Mouse (Mus musculus) spleen, adult 2 months (tissue): ENCODE measurements around the gene St6galnac3. TPM values are rescaled to one million over a fixed set of nuclear protein-coding genes. Genes with fewer than 3 reads are reported as not detected.

Experiments used
- DNase-seq, 2 experiments: peaks; one replicate each; pipeline versions ENCODE4 v3.0.0 to v3.0.0-alpha.2; 2012 to 2021; ENCODE audit warnings: low spot score in 2 of 2, low read depth in 1 of 2
- H3K27ac ChIP-seq: fragments of 200-500 bp; 2 replicates; pipeline ENCODE4 v1.5.1; 2012; ENCODE audit warnings: low read length, inconsistent platforms; ENCODE audit not compliant: insufficient read depth
- H3K27me3 ChIP-seq: fragments of 200-500 bp; 2 replicates; pipeline ENCODE4 v1.6.1; 2012; ENCODE audit warnings: mild to moderate bottlenecking, moderate library complexity, low read length, inconsistent platforms; ENCODE audit not compliant: control insufficient read depth, insufficient read depth
- H3K36me3 ChIP-seq: fragments of 200-500 bp; 2 replicates; pipeline ENCODE4 v1.6.1; 2012; ENCODE audit warnings: mild to moderate bottlenecking, low read length, inconsistent platforms; ENCODE audit not compliant: control insufficient read depth, insufficient read depth
- H3K4me1 ChIP-seq: fragments of 200-500 bp; 2 replicates; pipeline ENCODE4 v1.6.1; 2011; ENCODE audit warnings: inconsistent platforms; ENCODE audit not compliant: control insufficient read depth, insufficient read depth, insufficient read length
- H3K4me3 ChIP-seq: fragments of 200-500 bp; 2 replicates; pipeline ENCODE4 v1.5.1; 2011; ENCODE audit warnings: mild to moderate bottlenecking, inconsistent platforms; ENCODE audit not compliant: insufficient read depth, insufficient read length; ENCODE audit errors: extremely low read depth
- CTCF ChIP-seq: fragments of 200-500 bp; IDR thresholded peaks from 2 replicates; pipeline ENCODE4 v1.5.1; 2011; ENCODE audit warnings: mild to moderate bottlenecking, inconsistent platforms; ENCODE audit not compliant: insufficient read depth, insufficient read length, insufficient replicate concordance; ENCODE audit errors: extremely low read depth
- POLR2A ChIP-seq: fragments of 200-500 bp; IDR thresholded peaks from 2 replicates; pipeline ENCODE4 v1.6.1; 2011; ENCODE audit warnings: low read depth, low read length, inconsistent platforms
- WGBS: fragments of 180-500 bp; shearing (Covaris S2); methylation state at CpG from one replicate; pipeline ENCODE4 v1.1.7; 2018; 5-methylcytosine and 5-hydroxymethylcytosine counted together
- polyA plus RNA-seq: library from polyadenylated mRNA; depleted of rRNA; stranded (reverse); fragments of >200 nt; gene quantifications from 2 replicates; pipeline ENCODE4 v1.2.3, GENCODE M21; 2012

The St6galnac3 gene
- polyA plus RNA-seq, 1 experiment, result 3.0 TPM

DNA sequence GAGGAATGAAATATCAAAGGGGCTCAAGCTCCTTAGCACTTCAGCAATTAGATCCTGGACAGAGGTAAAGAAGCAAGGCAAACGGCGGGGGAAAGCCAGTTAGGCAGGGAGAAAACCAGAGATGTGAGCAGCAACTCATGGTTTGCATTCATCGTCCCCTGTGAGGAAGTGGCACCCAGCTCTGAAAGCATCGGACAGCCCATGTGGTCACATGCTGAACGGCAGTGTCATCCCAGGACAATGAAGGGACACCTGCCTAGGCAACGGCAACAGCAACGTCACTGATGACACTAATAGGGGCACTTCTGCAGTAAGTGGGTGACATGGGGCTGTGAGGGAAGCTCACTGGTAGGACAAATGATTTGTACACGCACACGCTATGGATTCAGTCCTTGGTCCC is 249.1 kb downstream of the St6galnac3 start:
- no peaks in the 10 kb centered on the region for H3K27me3 ChIP-seq
- H3K36me3 ChIP-seq, result no peaks in the 10 kb centered on the region
- H3K4me1 ChIP-seq, result no peaks in the 10 kb centered on the region
- WGBS, result 90% methylated on average over 9 of the region's 9 CpGs
- TF ChIP-seq POLR2A (no peak), CTCF (no peak)
- H3K27ac ChIP-seq, result no peak overlapping the region
- no peak overlapping the region for H3K4me3 ChIP-seq
- no peak for DNase-seq

DNA sequence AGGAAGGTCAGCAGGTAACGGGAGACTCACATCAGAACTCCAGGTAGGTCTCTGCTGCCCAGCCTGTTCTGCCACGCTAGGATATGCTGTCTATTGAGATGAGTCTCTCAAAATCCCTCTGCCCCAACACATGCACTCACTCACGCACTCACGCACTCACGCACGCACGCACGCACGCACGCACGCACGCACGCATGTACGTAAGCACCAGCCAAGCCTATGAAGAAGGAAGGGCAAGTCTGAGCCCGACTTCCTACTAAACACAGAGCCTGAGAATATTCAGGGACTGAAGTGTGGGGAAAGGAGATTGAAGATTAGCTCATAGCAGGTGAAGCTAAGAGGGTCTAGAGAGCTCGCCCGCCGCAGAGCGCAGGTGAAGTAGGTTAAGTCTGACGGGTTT is 249.5 kb downstream of the St6galnac3 start:
- no peak for DNase-seq
- no peaks in the 10 kb centered on the region for H3K27me3 ChIP-seq
- no peaks in the 10 kb centered on the region for H3K4me1 ChIP-seq
- no peak overlapping the region for H3K27ac ChIP-seq
- TF ChIP-seq POLR2A (no peak), CTCF (no peak)
- WGBS, result 95% methylated on average over 20 of the region's 20 CpGs
- no peak overlapping the region for H3K4me3 ChIP-seq
- no peaks in the 10 kb centered on the region for H3K36me3 ChIP-seq

DNA sequence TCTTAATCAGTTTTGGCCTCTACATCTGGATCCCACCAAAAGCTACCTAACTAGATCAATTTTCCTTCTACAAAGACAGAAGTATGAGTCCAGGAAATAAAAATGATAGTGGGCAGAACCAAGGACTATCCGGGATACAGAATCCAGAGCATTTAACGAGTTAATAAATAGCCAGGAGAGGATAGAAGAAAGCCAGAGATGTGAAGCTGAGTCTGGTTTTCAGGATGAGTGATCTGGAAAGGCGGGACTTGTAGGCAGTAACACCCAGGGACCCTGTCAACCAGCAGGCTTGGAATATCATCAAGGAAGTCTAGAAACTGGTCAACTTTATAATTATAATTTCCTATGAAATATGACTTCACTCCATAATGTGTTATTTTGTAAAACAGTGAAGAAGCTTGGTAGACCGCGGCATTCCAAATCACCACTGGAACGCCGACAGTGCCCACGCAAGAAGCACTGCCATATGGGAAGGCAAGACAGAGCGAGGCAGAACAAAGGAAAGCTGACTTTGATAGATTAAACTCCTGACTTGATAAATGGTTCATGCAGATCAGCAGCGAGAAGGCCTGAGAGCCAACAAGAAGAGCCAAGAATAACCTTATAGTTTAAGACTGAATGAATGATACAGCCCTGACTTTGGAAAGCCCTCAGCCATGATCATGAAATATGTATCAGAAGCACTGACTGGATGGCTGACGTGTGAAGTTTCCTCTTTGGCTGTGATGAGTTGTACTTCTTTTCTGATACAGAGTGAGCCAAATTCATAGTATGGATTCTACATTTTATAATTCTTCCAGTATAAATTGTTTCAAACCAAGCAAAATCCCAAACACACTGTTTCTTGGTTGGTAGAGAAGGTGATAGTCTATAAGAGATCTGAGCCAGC is 252.1 kb downstream of the St6galnac3 start:
- no peak for TF ChIP-seq POLR2A
- no peak for TF ChIP-seq CTCF
- Histone ChIP-seq H3K27ac (no peak overlapping the region), H3K27me3 (no peaks in the 10 kb centered on the region), H3K4me1 (no peaks in the 10 kb centered on the region), H3K4me3 (no peak overlapping the region), H3K36me3 (no peaks in the 10 kb centered on the region)
- no peak for DNase-seq
- 94% methylated on average over 11 of the region's 11 CpGs for whole genome bisulfite sequencing

DNA sequence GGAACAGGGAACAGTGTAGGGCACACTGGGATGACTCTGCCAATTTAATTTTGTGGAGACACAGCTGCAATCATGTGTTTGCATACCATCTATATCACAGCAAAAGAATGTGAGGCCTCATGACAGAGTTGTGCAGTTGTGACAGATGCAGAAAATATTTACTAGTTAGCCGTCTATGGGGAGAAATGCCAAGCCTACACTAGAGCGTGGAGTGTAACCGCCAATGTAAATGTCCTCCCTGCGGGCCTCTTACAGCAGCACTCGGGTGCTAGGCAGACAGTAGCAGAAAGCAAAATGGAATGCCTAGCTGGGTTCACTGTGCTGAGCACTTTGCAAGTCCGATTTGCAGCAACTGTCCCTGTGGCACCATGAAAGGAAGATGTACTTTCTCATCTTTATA is 261.1 kb downstream of the St6galnac3 start:
- no peak for DNase-seq
- Histone ChIP-seq H3K27ac (no peak overlapping the region), H3K4me3 (no peak overlapping the region), H3K4me1 (no peaks in the 10 kb centered on the region), H3K27me3 (no peaks in the 10 kb centered on the region), H3K36me3 (no peaks in the 10 kb centered on the region)
- TF ChIP-seq CTCF (no peak), POLR2A (no peak)
- 93% methylated on average over 6 of the region's 6 CpGs for WGBS

DNA sequence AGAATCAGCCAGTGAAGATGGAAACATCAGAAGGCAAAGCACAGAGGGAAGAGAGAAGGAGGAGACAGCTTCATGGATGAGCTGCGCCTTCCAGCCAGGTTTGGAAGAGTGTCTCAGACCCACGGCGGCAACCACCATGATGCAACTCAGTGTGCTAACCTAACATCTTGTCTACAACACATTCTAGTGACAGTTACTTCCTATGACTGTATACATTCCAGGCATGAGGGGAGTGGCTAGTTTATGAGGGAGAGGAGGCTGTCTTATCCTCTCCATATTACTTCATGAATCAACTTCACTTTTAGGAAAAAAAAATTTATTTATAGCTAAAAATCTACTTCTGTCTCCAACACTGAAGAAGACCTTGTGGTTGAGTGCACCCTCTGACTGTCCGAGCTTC is 264.8 kb downstream of the St6galnac3 start:
- H3K4me1 ChIP-seq, result no peaks in the 10 kb centered on the region
- TF ChIP-seq CTCF (no peak), POLR2A (no peak)
- H3K4me3 ChIP-seq, result no peak overlapping the region
- no peaks in the 10 kb centered on the region for H3K27me3 ChIP-seq
- WGBS, result 94% methylated on average over 4 of the region's 4 CpGs
- no peaks in the 10 kb centered on the region for H3K36me3 ChIP-seq
- no peak overlapping the region for H3K27ac ChIP-seq
- DNase-seq, result no peak

DNA sequence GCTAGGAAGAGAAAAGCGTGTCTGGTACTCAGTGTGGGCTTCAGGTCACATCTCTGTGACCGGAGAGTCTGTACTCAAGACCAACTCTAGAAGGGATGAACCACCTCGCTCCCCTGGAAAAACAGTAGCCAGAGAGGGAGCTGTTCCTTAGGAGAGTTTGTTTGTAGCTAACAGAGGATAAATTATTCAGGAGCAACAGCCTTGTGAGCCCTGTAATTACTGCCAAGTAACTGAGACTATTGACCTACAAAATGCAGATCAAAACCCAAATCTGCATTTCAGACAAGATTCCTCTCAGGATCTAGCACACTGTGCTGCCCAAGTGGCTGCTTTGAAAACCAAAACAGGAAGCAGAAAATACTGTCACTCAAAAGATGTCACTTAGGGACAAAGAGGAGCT is 266.4 kb downstream of the St6galnac3 start:
- Histone ChIP-seq H3K36me3 (no peaks in the 10 kb centered on the region), H3K27ac (no peak overlapping the region), H3K27me3 (no peaks in the 10 kb centered on the region), H3K4me1 (no peaks in the 10 kb centered on the region), H3K4me3 (no peak overlapping the region)
- TF ChIP-seq POLR2A, result no peak
- no peak for TF ChIP-seq CTCF
- WGBS, result 94% methylated on average over 3 of the region's 3 CpGs
- DNase-seq, result no peak

DNA sequence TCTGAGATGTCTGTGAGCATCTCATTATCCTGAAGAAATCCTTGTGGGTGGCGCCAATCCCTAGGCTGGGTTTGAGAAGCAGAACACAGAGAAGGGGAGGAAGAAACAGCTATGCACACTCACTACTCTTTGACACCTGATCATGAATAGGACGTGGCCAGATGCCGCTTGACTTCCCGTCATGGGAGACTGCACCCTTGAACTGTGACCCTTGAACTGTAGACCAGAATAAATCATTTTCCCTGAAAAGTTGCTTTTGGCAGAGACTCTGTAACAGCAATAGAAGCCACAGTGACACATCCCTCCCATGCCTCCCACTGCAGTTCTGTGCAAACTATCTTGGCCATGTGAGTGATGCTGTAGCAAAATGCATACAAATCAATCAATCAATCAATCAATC is 267.3 kb downstream of the St6galnac3 start:
- Histone ChIP-seq H3K4me3 (no peak overlapping the region), H3K36me3 (no peaks in the 10 kb centered on the region), H3K4me1 (no peaks in the 10 kb centered on the region), H3K27ac (no peak overlapping the region), H3K27me3 (no peaks in the 10 kb centered on the region)
- DNase-seq, result no peak
- TF ChIP-seq POLR2A, result no peak
- TF ChIP-seq CTCF, result no peak
- WGBS, result 94% methylated on average over 4 of the region's 4 CpGs
